Mouse (Mus musculus) G1E (cell line): ENCODE results near the gene Acadvl.

Experiments
- CTCF ChIP-seq: IDR thresholded peaks from 2 replicates; pipeline ENCODE4 v1.5.1; 2012; ENCODE audit warnings: low read depth, low read length, inconsistent platforms, mixed read lengths
- GATA1 ChIP-seq: IDR thresholded peaks from 2 replicates; pipeline ENCODE4 v1.6.1; 2012; ENCODE audit warnings: borderline replicate concordance, low read length, inconsistent platforms, mixed read lengths

DNA sequence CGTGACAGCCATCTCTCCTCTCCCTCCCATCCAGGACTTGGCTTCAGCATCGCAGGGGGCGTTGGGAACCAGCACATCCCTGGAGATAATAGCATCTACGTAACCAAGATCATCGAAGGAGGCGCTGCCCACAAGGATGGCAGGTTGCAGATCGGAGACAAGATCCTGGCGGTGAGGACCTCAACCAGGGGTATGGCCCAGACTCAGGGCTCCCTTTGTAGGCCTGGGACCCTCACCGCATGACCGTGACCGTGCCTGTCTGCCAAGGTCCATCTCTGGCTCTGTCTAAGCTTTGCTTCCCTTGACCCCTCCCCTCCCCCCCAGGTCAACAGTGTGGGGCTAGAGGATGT lies 16.1 kb upstream of the Acadvl start:
- TF ChIP-seq CTCF: no peak
- no peak for TF ChIP-seq GATA1
